Mouse (Mus musculus) natural killer cell, adult 2 months (primary cell): ENCODE results near the gene Ska2.

Experiments
- DNase-seq, 2 experiments: peaks; one replicate each; pipeline ENCODE4 v3.0.0; 2022; ENCODE audit warnings: low spot score in 2 of 2

The Ska2 gene

DNA sequence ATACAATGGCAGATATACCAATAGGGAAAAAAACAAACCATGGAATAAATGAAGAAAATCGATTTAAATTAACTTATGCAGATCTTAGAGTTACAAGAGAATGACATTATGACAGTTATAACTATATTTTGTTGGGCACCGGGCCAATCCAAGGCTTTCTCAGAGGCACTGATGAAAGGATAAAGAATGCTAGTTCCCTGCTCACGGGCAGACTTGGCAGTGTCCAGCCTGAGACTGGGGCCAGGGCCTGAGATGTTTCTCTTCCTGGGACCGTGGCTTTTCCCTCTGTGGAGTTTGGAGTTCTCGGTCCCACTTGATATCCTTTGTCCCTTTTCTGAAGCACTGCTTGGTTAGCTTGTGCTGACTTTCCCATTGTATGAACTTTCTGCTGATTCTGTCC, 64.6 kb downstream of the Ska2 start:
- DNase-seq: no peak
